Mouse (Mus musculus) limb, embryonic 10.5 days (tissue): ENCODE results near the gene Baiap2l2. TPM values are rescaled to one million over a fixed set of nuclear protein-coding genes. Genes with fewer than 3 reads are reported as not detected.
"Not testable (repeated sequence)": the region's sequence is repeated elsewhere in the genome, so short reads cannot be mapped to it uniquely, and the experiment has no call there.

Experiments
- DNase-seq: peaks from one replicate; pipeline ENCODE4 v3.0.0-alpha.2; 2017; ENCODE audit warnings: low spot score
- H3K27ac ChIP-seq: fragments of 300-500 bp; sonication (generic); 2 replicates; pipeline ENCODE4 v1.5.1; 2016; ENCODE audit warnings: mild to moderate bottlenecking
- H3K27me3 ChIP-seq: fragments of 300-500 bp; sonication (generic); 2 replicates; pipeline ENCODE4 v1.6.1; 2016; ENCODE audit warnings: low read depth, mild to moderate bottlenecking; ENCODE audit not compliant: poor library complexity, severe bottlenecking
- H3K36me3 ChIP-seq: fragments of 300-500 bp; sonication (generic); 2 replicates; pipeline ENCODE4 v1.6.1; 2016; ENCODE audit warnings: mild to moderate bottlenecking, moderate library complexity
- H3K4me1 ChIP-seq: fragments of 300-500 bp; sonication (generic); 2 replicates; pipeline ENCODE4 v1.6.1; 2016
- H3K4me3 ChIP-seq: fragments of 300-500 bp; sonication (generic); 2 replicates; pipeline ENCODE4 v1.5.1; 2016; ENCODE audit warnings: mild to moderate bottlenecking, moderate library complexity
- H3K9me3 ChIP-seq: fragments of 300-500 bp; sonication (generic); replicated peaks from 2 replicates; pipeline ENCODE4 v1.6.1; 2016; ENCODE audit warnings: mild to moderate bottlenecking
- WGBS: fragments of 180-500 bp; shearing (Covaris S2); methylation state at CpG from one replicate; pipeline ENCODE4 v1.1.7; 2016; 5-methylcytosine and 5-hydroxymethylcytosine counted together
- polyA plus RNA-seq: library from polyadenylated mRNA; unstranded; fragments of >200 nt; fragmentation: Nextera tagmentation; extraction: Ambion mirVana; gene quantifications from 2 replicates; pipeline ENCODE4 v1.2.1, GENCODE M21; 2016

The Baiap2l2 gene
- polyA plus RNA-seq, 1 experiment from 2014 or later: 3.1 TPM

DNA sequence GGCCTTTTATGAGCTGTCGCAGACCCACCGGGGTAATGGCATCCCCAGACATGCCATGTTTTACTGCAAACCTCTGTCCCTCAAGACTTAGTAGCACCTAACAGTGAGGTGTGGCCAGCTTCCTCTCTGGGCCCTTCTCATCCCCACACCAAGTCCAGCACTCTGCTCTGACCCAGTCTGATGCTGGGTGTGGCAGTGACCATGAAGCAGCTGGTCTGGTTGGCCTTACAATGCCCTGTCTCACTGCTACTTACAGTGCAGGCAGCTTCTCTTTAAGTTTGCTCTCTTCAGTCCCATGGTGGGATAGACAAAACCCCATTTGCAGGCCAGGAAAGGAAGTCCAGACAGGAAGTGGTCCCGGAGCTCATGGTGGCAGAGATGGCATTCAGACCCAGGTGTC, 40.0 kb downstream of the Baiap2l2 start:
- H3K36me3 ChIP-seq: peaks cover 74% of the 10 kb centered on the region
- no peaks in the 10 kb centered on the region for H3K9me3 ChIP-seq
- no peak overlapping the region for H3K27ac ChIP-seq
- peaks cover 8% of the 10 kb centered on the region for H3K4me1 ChIP-seq
- no peak for DNase-seq
- H3K4me3 ChIP-seq: no peak overlapping the region
- 94% methylated on average over 3 of the region's 3 CpGs for WGBS
- peaks cover 7% of the 10 kb centered on the region for H3K27me3 ChIP-seq

DNA sequence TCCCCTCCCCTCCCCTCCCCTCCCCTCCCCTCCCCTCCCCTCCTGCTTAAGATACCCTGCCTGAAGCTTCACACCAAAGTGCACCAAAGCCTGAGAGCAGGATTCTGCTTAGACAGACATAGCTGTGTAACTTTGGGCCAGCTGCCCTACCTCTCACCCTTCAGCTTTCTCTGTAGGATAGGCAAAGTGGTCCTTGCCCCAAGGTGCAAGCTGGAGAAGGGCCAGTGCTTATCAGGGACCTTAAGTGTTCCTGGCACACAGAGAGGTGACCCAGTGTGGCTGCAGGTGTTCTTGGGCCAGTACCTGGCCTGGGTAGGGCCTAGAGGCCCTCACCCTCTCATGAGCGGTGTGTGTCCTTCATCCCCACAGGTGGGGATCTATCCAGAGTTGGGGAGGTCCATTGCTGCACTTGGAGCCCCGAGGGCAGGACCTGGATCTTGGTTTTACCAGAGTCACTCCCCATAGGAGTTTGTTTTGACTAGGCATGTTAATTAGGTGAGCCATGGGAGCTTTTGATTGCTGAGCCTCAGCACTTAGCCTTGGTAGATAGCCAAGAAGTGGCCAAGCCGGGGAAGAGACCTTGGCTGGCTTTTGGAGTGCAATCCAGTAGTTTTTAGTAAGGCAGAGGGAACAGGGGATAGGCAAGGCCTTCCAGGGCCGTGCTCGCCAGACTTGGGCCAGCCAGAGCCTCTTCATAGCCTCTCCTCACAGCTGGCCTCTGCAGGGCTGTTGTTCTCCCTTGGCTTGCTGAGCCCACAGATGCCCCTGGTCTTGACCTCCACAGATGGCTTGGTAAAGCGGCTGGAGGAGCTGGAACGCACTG, 41.1 kb downstream of the Baiap2l2 start:
- peaks cover 83% of the 10 kb centered on the region for H3K36me3 ChIP-seq
- DNase-seq: no peak
- H3K9me3 ChIP-seq: no peaks in the 10 kb centered on the region
- H3K4me1 ChIP-seq: peaks cover 8% of the 10 kb centered on the region
- no peaks in the 10 kb centered on the region for H3K27me3 ChIP-seq
- no peak overlapping the region for H3K4me3 ChIP-seq
- no peak overlapping the region for H3K27ac ChIP-seq
- WGBS: 78% methylated on average over 7 of the region's 7 CpGs

DNA sequence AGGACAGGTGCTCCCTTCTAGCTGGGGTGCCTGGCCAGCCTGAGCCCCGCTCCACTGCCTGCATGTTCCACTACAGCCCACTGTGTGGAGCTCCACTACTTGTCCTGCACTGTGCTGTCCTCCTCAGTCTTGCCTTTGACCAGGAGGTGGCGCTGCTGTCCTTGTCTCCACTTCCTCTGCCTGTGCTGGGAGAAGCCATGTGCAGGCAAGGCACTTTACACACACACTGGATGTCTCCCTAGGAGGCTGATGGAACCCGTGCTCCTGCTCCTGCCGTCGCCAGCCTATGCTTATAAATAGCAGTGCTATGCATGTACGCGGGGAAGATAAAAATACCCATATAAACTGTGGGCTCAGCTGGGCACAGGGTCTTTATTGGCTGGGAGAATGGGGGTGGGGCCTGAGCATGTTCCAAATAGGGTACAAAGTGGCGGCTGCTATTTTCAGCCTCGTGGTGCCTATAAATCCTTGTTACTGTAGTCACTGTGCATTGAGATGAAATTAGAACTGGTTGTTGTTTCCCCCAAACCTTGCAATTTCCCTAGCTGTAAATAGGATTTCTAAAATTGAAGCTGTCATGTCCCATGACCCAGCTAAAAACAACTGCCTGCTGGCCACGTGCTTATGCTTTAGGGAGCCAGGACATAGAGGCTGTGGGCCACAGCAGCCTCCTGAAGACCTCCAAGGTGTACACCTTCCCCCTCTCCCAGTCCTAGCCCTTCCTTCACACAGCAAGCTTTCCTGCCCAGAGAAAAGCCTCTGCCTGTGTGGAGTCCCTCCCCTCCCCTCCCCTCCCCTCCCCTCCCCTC, 41.9 kb downstream of the Baiap2l2 start:
- H3K27me3 ChIP-seq: no peaks in the 10 kb centered on the region
- peak overlapping the region; percentile 26; the same call in 1 of the 2 replicates for H3K27ac ChIP-seq
- 0 out of 2 replicates have a peak overlapping the region, but pooled peaks have one; percentile 6 for H3K4me3 ChIP-seq
- peaks cover 83% of the 10 kb centered on the region for H3K36me3 ChIP-seq
- peaks cover 8% of the 10 kb centered on the region for H3K4me1 ChIP-seq
- DNase-seq: peak; percentile 98
- 26% methylated on average over 10 of the region's 10 CpGs for WGBS
- H3K9me3 ChIP-seq: no peaks in the 10 kb centered on the region

DNA sequence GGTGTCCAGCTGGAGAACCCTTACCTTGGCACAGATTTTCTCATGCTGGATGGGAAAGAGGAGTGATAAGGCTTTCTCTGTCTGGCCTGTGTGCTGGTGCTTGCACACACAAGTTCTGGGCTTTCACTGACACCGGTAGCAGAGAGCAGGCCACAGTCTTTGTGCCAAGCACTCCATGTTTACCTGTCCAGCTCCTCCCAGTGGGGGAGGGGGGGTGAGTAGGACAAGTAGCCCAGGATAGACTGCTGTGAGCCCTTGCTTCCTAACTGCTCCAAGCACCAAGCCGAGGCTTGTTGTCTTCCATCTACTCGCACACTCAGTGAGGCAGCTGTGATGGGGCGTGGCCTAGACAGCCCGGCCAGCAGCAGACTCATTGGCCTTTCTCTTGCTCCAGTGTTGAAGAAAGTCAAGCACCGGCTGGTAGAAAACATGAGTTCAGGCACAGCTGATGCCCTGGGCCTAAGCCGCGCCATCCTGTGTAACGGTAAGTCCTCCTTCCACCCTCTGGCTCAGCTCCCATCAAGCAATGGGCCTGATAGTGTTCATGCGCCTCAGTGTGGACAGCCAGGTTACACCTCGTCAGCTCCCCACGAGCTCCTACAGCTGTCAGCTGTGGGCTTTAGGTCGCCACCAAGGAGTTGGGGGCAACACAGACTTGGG, 42.6 kb downstream of the Baiap2l2 start:
- Histone ChIP-seq H3K36me3 (peaks cover 83% of the 10 kb centered on the region), H3K27me3 (no peaks in the 10 kb centered on the region), H3K4me3 (no peak overlapping the region), H3K27ac (0 out of 2 replicates have a peak overlapping the region, but pooled peaks have one; percentile 26), H3K9me3 (no peaks in the 10 kb centered on the region), H3K4me1 (peaks cover 8% of the 10 kb centered on the region)
- 78% methylated on average over 13 of the region's 13 CpGs for WGBS
- no peak for DNase-seq

DNA sequence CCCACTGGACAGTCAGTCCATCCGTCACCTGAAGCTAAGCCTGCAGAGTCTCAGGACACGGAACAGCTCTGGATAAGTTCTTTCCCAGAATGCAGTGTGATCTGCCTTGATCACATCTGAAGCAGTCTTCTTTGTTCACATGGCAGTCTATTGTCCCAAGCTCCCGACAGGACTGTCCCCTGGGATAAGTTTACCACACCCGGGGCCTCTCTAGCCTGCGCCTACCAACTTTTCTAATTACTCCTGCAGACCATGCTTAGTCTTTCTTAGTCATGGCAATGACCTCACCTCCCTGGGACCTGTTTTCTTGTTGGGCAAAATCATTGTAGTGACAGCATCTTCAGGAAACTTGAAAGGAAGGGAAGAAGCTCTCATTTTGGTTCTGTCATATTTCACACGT, 47.3 kb downstream of the Baiap2l2 start:
- H3K4me3 ChIP-seq: no peak overlapping the region
- DNase-seq: no peak
- H3K27ac ChIP-seq: no peak overlapping the region
- no peaks in the 10 kb centered on the region for H3K9me3 ChIP-seq
- H3K36me3 ChIP-seq: peaks cover 87% of the 10 kb centered on the region
- 0 out of 2 replicates have a peak, but pooled peaks cover 1% of the 10 kb centered on the region for H3K4me1 ChIP-seq
- H3K27me3 ChIP-seq: no peaks in the 10 kb centered on the region
- 91% methylated on average over 6 of the region's 6 CpGs for WGBS

DNA sequence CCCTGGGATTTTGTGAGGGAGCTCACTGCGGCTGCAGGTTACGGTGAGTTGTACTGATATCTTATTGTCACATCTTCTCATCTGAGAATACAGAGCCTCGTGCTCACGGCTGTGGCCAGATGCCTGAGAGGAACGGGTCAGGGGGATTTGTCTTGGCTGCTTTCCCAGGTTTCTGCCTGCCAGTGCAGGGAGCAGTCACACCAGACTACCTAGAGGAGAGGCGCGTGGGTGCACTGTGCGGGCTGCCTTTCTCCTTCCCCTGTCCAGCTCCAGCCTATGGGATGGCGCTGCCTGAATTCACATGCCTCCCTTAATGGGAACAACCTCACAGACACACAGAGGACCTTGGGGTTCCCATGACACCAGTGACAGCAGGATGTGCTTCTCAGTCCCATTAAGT, 50.1 kb downstream of the Baiap2l2 start:
- Histone ChIP-seq H3K36me3 (peaks cover 84% of the 10 kb centered on the region), H3K27ac (no peak overlapping the region), H3K9me3 (no peaks in the 10 kb centered on the region), H3K27me3 (no peaks in the 10 kb centered on the region), H3K4me3 (no peak overlapping the region), H3K4me1 (peaks cover 2% of the 10 kb centered on the region; the same call in 1 of the 2 replicates)
- WGBS: 95% methylated on average over 9 of the region's 9 CpGs
- no peak for DNase-seq

DNA sequence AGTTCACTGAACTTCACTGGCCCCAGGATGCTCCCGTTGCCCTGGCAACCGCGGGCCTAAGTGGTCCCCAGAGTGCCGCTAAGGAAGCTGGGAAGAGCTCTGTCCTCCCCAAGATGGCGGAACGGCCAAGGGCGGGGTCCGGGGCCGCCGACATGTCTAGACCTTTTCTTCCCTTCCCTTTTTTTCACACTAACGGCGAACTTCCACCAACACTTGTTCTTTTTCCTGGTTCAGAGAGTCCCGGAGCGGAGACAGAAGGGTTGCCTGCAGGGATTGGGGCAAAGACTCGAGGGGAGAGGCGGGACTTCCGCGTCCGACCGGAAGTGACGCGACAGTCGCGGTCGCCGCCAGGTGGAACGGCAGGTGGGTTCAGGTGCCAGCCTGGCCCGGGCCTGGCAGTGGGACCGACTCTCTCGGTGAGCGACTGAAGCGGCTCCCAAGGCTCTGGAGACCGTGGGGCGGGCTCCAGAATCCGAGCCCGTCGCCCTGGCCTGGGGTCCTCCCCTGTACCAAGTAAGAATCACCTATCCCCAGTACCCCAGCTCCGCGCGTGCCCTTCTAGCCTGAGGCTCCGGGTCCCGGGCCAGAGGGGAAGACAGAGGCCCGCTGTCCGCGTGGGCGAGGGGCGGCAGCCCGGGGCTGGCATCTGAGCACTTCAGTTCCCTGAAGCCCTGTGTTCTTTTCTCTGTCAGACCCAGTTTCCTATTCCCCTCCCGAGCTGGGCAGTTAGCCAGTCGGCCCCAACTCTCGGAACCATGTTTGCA, 56.1 kb downstream of the Baiap2l2 start, which contains the start of the genes Pick1 and Gm49486:
Pick1 (plus strand) TSS at position 116 of the 764 bp plus-strand sequence.
Gm49486 (plus strand) TSS at position 334 of the 764 bp plus-strand sequence.
- peak; percentile 93 for DNase-seq
- peak within 1 kb of the TSS; percentile 82 for H3K4me3 ChIP-seq
- no peaks in the 10 kb centered on the region for H3K27me3 ChIP-seq
- 2% methylated on average over 51 of the region's 51 CpGs for WGBS
- H3K9me3 ChIP-seq: no peaks in the 10 kb centered on the region
- H3K36me3 ChIP-seq: peaks cover 29% of the 10 kb centered on the region
- H3K4me1 ChIP-seq: peaks cover 27% of the 10 kb centered on the region
- H3K27ac ChIP-seq: peak within 1 kb of the TSS; percentile 95

DNA sequence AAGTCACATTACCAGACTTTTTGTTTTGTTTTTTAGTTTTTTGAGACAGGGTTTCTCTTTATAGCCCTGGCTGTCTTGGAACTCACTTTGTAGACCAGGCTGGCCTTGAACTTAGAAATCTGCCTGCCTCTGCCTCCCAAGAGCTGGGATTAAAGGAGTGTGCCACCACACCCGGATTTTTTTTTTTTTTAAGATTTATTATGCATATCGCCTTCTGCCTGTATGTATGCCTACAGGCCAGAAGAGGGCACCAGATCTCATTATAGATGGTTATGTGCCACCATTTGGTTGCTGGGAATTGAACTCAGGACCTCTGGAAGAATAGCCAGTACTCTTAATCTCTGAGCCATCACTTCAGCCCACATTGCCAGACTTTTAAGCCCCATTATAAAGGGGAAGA, 59.6 kb downstream of the Baiap2l2 start:
- H3K36me3 ChIP-seq, H3K9me3 ChIP-seq, H3K27me3 ChIP-seq, H3K4me3 ChIP-seq, H3K27ac ChIP-seq, DNase-seq: not testable (repeated sequence)
- WGBS: 68% methylated on average over 2 of the region's 2 CpGs
- peaks cover 41% of the 10 kb centered on the region for H3K4me1 ChIP-seq

DNA sequence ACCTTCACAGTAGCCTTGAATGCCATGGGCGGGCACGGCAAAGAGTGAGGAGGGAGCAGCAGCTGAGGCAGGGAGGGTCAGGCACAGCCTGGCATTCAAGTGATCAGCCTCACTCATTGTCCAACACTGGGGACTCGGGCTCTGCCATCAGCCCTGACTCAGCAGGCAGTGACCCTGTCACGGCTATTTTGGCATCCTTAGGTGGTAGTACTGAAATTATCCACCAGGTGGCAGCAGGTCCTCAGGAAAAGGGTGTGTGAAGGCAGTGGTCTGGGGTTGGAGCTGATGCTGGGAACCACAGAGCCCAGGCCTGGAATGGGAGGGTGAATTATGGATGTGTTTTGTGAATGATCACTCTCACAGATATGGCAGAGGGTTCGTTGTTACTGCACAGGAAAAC, 60.7 kb downstream of the Baiap2l2 start:
- no peaks in the 10 kb centered on the region for H3K27me3 ChIP-seq
- DNase-seq: peak; percentile 88
- H3K36me3 ChIP-seq: no peaks in the 10 kb centered on the region
- peaks cover 39% of the 10 kb centered on the region for H3K4me1 ChIP-seq
- WGBS: 9% methylated on average over 5 of the region's 5 CpGs
- H3K4me3 ChIP-seq: no peak overlapping the region
- H3K27ac ChIP-seq: no peak overlapping the region
- no peaks in the 10 kb centered on the region for H3K9me3 ChIP-seq

DNA sequence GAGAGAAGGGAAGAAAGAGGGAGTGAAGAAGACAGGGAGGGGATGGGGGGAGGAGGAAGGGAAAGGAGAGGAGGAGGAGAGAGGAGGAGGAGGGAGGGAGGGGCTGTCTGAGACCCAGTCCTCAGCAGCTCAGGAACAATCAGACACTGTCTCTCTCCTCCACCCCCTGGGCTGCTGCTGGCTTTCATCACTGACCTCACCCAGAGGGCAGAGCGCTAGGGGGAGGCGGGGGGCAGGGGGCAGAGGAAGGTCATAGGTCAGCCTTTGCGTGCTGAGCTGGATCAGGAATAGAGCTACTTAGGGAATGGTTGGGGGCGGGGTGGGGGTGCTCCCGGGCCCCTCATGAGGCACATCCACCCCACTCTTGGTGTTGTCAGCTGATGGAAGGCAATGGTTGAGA, 61.7 kb downstream of the Baiap2l2 start:
- no peak for DNase-seq
- Histone ChIP-seq H3K4me1 (peaks cover 39% of the 10 kb centered on the region), H3K36me3 (no peaks in the 10 kb centered on the region), H3K27me3 (no peaks in the 10 kb centered on the region), H3K4me3 (no peak overlapping the region), H3K27ac (peak overlapping the region; percentile 39; the same call in 1 of the 2 replicates), H3K9me3 (no peaks in the 10 kb centered on the region)
- 16% methylated on average over 5 of the region's 5 CpGs for WGBS

DNA sequence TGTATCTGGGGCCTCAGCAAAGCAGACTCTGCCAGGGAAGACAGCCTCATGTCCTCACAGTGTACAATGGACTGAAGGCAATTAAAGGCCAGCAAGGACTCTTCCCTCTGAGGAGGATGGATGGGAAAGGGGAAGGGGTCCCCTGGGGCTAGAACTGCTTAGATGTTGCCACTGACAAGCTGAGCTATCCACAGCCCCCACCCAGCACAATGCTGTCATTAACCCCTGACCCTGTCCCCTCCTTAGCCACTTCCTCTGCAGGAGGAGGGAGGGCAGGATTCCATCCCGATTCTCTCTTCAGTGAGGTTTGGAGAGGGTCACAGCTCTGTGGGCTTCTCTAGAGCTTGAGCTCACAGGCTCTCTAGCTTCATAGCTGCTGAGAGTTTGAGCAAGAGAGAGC, 65.8 kb downstream of the Baiap2l2 start:
- H3K27me3 ChIP-seq: no peaks in the 10 kb centered on the region

DNA sequence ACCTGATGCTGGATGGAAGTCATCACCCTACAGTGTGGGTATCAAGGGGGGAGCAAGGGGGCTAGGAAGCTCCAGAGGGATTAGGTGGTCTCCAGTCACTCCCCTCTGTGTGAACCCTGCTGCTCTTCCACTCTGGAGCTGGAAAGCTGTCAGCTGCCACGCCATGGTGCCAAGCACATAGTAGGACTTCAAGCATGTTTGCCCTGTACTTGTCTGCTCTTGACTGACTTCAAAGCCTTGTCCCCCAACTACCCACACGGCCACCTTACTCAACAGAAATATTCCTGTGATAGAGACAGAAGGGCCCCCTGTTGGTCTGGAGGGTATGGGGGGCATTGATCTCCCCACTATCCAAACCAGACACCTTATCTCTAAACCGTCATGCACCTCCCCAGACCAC, 69.1 kb downstream of the Baiap2l2 start:
- peaks cover 18% of the 10 kb centered on the region for H3K4me1 ChIP-seq
- DNase-seq: no peak
- no peaks in the 10 kb centered on the region for H3K27me3 ChIP-seq
- H3K36me3 ChIP-seq: no peaks in the 10 kb centered on the region
- H3K27ac ChIP-seq: no peak overlapping the region
- H3K4me3 ChIP-seq: no peak overlapping the region
- WGBS: 63% methylated on average over 3 of the region's 3 CpGs
- H3K9me3 ChIP-seq: no peaks in the 10 kb centered on the region

More for the DNA sequence above, 65.8 kb downstream of the Baiap2l2 start:
- Histone ChIP-seq H3K36me3 (no peaks in the 10 kb centered on the region), H3K27ac (peak overlapping the region; percentile 28; the same call in 1 of the 2 replicates), H3K4me3 (no peak overlapping the region), H3K9me3 (no peaks in the 10 kb centered on the region), H3K4me1 (peaks cover 32% of the 10 kb centered on the region)
- DNase-seq: no peak
- WGBS: 0% methylated on average over 1 of the region's 1 CpGs
